Mouse (Mus musculus) adrenal gland, adult 8-10 months (tissue): ENCODE results near the gene Plpp7. TPM values are rescaled to one million over a fixed set of nuclear protein-coding genes. Genes with fewer than 3 reads are reported as not detected.

Source experiments
- DNase-seq: peaks from one replicate; pipeline ENCODE4 v3.0.0; 2022
- total RNA-seq, 4 experiments: library from RNA; stranded (reverse); gene quantifications; 2 replicates each; pipeline ENCODE4 v1.2.4; 2022

Gene Plpp7
- total RNA-seq, 4 experiments from 2014 or later, result 5.5 to 9.0 (median 6.5) TPM

DNA sequence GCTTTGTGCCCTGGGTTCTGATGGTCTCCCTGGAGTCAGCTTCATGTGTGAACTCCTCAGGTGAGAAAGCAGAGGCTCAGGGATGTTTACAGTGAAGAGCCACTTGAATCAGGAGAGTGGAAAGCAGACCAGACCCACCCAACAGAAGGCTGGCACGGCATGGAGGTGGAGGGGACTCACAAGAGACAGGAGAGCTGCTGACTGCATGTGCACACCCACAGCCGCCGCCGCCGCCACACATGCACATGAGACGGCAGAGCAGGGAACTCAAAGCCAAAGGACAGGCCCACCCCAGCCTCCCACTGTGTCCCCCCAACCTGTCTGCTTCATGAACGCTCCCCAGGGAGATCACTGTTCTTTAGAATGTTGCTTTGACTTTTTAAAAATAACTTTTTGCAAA, 8.8 kb downstream of the Plpp7 start:
- DNase-seq, result no peak

DNA sequence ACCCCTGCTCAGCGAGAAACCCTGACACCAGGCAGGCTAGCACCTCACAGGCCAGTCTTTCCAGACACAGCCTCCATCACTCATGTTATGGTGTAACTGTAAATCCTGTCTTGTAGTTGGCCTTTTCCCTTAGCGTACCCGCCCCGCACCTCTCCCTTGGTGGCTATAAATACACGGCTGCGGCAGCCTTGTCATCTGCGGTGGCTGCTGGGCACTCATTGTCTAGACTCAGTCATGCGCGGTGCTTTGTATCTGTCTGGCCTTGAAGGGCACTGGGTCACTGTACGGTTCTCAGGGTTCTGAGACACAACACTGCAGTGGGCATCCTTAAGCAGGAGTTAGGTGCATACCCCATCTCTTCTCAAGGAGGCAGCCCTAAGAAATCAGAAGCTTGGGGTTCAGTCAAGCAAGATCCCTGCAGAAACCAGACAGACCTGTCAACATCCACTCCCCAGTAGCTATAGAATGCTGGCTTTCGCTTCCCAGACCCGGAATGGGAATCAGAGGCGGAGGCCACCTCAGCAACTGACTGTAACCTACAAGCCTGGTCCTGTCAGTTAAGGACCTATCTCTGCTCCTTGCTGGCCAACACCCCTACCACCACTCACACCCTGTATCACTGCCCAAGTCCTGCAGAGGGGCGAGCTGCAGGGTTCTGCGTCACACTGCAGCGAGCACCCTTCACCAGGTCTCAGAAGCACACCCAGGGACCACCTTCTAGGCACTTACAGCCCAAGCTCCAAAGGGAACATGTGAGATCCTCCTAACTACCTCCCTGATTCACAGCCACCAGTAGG, 10.0 kb downstream of the Plpp7 start:
- no peak for DNase-seq

DNA sequence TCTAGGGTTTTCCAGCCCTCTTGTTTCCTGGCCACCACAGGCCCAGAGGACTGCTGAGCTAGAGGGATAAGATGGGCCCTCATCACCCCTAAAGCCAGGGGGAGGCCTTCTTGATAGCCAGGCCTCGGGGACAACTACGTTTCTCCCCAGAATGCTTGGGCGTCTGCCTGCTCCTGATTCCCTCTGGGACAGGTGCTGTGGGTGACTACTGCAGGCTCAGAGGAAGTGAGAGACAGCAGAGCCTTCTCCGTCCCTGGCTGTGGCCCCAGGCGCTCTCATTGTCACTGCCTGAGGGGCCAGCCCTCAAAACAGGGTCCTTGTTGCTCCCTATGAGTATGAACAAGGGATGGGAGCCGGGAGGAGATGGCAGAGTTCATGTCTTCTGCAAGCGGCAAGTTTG, 10.6 kb downstream of the Plpp7 start:
- DNase-seq, result no peak

DNA sequence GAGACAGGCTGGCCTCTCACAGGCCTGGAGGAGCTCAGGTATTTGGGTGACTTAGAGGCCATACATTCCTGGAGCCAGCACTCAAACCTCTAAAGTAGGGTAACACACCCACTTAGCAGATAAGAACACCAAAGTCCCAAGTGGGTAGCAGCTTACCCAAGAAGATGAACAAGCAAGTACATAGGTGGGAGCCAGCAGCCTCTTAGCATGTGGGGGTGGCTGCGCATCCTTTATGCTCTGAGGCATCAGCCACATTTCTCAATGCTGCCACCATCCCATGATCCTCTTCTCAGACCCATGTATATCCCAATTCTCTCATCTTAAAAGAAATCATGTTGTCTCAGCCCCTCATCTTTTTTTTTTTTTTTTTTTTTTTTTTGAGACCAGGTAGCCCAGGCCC, 15.9 kb downstream of the Plpp7 start:
- DNase-seq, result no peak

DNA sequence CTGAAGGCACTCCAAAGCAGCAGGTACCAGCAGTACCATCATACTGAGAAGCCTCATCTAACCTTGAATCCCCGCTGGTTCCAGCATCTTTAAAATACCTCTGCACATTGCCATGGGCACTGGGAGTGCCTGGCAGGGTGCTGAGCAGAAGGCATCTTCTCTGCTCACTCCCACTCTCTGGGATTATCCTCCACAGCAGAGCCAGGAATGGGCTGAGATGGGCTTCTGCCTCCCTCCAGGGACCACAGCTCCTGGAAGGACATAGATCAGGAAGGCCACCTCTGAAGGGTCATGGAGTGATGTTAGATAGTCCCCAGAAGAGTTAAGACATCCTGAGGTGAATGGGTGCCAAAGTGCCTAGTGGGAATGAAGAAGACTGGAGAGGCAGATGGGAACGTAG, 17.2 kb downstream of the Plpp7 start:
- no peak for DNase-seq

DNA sequence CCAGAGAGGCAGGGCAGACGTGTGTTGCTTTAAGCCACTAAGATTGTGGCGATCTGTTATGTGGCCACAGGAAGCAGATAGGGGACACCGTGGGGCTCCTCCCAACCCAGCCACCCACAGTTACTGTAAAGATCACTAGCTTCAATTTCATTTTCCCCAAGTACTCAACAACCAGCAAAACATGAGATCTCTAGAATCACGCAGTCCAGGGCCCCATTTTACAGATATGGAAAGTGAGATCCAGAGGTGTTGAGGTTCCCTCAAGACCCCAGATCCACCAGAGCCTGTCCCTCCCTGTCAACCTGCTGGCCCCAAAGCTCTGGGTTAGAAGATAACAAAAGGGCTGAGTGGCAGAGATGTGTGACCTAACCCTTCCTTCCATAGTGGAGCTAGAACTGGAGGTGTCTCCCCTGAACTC, 20.5 kb downstream of the Plpp7 start:
- DNase-seq, result no peak

DNA sequence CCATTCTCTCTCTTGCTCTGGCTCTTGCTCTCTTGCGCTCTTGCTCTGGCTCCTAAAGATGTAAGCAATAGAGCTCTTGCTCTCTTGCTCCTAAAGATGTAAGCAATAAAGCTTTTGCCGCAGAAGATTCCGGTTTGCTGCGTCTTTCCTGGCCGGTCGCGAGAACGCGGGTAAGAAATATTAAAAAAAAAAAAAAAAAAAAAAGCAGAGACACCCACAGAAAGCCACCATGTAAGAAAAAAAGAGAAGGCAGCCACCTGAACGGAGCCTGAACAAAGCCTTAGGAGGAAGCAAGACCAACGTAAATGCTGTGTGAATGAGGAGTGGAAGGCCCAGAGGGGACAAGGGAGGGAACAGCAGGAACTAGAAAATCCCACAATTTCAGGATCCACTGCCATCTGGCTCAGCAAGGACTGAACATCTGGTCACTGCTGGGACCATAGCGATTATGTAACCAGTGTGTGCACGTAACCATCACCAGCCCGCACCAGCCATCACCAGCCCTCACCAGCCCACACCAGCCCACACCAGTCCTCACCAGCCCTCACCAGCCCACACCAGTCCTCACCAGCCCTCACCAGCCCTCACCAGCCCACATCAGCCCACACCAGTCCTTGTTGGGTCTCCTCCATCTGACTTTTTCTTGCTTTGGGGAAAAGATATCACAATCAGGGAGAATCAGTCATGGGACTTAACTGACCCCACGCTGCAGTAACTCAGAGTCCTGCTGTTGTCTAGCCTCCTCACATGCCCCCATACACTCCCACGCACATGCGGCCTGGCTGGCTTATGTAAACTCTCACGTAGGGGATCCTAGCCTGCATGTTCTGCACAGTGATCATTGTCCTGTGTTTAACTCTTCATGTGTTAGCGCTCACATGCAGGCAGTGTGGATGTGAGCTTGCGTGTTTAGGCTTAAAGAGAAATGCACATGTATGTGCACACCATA, 24.7 kb downstream of the Plpp7 start:
- no peak for DNase-seq

DNA sequence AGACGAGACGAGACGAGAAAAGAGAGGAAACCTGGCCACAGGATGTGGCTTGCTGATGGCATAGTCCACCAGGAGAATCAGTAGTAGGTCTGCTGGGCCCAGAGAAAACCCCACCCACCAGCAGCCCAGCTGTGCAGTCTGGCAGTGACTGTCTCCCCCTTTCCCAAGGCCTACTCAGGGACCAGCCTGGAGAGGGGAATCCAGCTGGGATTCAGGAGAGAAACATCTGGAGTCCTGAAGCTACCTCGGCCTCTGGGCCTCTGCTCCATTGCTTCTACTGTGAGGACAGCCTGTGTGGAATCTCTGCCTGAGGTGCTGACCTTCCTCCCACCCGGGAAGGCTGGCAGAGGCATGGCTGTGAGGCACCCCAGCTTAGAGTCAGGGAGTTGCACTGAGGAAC, 25.8 kb downstream of the Plpp7 start:
- no peak for DNase-seq

DNA sequence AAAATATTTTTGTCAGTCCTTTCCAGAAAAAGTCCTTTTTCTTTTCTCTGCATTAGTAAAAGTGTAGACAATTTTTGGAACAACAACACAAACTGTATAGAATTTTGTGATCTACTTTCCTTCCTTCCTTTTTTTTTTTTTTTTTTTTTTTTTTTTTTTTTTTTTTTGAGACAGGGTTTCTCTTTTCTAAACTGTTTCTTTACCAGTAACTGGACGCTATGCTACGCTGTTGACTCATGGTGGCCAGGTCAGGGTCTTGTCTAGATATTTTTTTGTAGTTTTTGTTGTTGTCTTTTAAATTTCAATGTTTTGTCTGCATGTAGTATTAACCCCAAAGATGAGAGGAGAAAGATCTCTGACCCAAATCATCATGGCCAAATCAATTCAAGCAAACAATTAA, 26.5 kb downstream of the Plpp7 start:
- no peak for DNase-seq

DNA sequence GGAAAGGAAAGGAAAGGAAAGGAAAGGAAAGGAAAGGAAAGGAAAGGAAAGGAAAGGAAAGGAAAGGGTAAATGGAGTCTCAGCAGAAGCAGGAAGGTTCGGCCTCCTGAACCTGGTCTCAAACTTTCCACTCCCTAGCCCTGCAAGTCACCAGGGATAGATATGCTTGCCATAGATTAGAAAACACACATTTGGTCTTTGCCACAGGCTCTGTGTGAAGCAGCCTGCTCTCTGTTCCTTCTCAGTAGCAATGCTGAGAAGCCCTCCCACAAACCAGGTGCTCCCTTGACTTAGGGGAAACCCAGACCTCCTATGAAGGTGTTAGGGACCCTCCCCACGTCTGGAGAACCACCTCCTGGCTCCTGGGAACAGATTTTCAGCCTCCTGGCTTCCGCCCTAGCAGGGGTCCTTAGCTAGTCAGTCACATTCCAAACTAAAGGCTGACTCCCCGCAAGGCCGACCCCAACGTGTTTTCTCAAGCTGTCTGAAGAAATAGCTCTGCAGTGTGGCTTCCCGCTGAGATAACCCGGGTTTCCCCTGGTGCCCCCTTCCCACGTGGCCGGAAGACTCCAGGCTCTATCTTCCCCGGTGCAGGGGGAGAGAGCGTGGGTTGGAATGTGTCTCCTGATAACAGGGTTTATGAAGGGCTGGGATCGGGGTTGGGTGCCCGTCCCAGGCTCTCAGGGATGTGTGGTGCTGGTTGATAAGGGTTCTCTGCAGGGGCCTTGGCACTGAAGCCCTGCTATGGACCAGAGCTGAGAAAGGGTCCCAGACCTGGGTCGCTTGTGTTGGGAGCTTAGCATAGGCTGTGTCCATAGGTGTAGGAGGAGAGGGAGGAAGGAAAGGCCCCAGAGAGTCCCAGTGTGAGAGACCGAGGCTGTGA, 32.6 kb downstream of the Plpp7 start:
- no peak for DNase-seq

DNA sequence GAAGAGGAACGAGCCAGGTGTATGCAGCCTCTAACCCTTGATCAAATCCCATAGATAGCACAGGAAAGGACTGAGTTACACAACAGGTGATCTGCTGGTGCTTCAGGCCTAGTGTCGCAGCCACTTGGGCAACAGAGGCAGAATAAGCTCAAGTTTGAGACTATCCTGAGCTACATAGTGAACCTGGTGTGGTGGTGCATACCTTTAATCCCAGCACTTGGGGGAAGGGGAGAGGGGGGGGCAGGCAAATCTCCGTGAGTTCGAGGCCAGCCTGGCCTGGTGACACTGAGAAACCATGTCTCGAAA, 33.2 kb downstream of the Plpp7 start:
- DNase-seq, result no peak

DNA sequence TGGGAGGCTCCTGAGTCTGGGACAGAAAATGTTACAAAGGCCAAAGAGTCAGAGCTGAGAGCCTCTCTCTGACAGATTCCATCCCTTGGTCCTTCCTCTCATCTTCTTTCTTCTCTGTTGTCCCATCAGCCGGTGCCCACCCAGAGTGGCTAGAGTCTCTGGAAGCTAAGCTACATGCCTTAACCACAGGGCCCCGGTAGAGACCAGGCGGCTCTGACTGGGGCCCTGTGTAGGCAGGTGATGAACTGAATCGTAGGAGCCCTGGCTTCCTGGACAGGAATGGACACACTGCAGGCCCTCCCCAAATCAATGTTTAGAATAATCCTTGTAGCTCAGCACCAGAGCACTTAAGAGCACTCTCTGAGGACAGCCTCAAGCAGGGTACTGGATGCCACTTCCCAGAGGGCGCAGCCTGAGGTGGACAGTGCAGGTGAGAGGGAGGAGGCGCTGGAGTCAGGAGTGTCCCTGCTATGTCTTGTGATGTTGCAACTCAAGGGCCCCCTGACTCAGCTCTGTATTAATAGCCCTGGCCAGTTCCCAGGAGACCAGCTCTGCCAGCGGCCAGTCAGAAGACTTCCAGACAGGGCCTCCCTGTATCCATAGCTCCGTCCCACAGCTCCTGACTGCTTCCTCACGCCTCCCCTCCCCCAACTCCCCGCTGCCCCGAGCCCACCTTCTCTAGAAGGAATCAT, 34.2 kb downstream of the Plpp7 start:
- DNase-seq, result no peak

DNA sequence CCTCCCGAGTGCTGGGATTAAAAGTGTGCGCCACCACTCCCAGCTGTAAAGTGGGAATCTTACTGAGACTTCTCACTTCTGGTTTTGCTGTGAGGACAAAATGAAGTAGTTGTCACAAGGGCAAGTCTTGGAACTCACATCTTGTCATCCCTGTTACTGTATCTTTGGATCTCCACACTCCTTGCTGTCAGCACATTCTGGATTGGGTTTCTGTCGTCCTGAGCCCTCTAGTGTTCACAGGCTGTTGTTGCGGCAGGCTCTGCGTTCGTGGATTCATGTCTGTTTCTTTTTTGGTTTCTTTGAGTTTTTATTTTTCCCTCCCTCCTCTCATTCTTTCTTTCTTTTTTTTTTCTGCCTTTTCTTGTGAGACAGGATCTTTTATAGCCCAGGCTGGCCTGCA, 35.1 kb downstream of the Plpp7 start:
- DNase-seq, result no peak

DNA sequence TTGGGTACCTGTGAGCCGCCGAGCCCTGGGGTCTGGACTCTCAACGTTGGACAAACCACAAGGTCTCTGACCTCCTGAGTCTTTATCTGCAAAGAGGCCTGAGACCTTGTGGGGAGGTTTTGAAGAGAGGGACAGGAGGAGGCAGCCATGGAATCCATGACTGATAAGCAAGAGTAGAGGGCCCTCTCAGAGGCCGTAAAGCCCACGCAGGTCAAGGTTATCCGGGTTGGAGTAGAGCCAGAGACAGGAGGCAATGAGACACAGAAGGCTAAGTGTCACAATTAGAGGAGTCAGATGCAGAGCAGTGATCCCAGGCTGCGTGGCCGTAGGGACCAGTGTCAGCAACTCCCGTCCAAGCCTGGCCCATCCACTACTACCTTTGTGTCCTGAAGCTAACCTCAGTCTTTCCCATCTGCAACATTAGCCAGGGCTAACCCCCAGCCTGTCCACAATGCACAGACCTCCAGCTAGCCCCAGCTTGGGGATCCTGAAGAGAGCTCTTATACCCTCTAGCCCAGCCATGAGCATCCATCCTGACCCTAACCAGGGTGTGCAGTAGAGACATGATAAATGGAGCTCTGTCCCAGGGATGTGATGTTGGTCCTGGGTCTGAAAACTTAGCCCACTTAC, 36.0 kb downstream of the Plpp7 start:
- no peak for DNase-seq

DNA sequence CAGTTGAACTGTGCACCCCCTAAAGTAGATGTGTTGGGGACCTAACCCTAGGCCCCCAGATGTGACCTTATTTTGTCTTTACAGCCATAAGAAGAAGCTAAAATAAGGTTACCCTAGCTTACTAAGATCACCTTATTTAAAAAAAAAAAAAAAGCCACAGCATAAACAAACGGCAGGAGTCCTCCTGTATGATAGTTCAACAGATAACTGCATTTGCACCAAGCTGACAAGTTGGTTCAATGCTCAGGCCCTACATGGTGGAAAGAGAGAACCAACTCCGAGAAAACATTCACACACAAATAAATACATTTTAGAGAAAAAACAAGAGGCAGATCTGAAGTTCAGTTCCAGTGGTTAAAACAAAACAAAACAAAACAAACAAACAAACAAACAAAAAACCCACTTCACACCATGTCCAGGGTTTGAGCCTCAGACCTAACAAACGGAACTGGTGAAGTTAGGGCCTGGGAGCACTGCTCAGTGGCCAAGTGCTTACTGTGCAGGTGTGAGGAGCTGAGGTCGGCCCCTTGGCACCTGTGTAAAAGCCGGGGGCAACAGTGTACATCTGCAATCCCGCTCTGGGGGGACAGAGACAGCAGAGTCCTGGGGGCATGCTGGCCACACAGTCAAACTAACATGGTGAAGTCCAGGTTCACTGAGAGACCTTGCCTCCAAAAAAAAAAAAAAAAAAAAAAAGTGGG, 36.7 kb downstream of the Plpp7 start:
- DNase-seq, result no peak

DNA sequence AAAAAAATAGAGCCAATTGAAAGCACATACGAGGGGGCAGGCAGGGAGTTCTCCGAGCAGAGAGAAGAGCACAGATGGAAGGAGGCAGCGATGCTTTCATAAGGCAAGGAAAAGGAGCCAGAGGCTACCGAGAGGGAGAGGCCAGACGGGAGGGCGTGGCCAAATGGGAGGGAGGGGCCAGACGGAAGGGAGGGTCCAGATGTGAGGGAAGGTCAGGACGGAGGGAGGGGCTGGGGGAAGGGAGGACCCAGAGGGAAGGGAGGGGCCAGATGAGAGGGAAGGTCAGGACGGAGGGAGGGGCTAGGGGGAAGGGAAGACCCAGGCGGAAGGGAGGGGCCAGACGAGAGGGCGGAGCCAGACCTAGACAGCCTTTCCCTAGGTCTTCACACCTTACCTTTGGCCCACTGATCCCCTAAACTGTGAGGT, 37.3 kb downstream of the Plpp7 start:
- no peak for DNase-seq

DNA sequence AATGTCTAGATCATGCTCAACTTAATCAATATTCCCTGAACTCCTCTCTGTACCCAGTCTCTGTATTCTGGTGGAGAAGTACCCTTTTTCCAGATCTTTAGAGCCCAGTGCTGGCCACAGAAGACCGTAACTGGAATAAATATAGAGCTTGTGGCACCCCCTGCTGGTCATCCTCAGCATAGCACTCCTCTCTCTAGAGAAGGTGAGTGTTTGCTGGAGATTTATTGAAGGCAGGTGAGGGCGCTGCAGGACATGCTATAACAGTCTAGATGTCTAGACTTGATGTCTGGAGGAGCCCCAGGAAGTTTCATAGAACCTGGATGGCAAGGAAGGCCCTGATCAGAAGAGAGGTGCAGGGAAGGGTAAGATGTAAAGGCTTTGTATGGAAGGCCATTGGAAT, 38.7 kb downstream of the Plpp7 start:
- peak; percentile 77 for DNase-seq

DNA sequence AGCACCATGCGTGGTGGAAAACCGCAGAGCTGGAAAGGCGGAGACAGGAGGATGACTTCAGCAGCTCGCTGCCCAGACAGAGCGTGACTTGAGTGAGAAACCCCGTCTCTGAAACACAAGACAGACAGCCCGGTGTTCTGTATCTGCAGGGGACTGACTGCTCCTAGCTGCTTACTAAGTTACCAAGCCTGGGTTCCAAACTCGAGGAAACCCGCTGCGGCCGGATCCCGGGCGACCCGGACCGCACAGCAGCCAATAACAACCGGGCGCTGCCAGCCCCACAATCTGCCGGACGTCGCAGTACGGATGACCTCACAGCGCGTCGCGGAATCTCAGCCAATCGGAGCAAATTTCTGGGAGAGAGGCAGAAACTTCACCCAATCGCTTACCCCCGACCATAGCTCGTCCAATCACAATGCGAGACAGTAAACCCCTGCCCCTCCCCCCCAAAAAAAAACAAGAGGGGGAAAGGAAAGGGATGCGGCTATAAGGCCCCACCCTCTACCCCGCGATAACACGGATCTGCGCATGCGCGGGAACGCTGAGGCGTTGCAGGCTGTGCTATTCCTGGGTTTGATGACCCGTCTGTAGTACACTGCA, 42.4 kb downstream of the Plpp7 start:
- DNase-seq, result peak; percentile 97

DNA sequence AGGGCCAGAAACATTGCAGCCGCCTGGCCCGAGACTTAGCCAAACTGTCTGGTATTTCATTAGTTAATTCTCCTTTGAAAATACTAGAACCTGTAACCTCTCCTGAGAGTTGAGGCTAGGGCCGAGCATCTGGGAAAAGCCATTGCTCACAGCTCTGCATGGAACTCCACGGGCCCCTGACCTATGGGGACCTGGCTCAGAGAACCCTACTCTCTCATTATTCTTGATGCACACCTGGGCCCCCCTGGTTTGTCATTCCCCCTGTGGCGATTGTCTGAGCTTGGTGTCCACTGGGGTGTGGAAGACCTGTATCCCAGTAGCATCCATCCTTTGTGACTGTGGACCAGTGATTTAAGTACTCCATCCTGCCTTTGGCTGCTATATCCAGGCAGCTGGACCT, 44.0 kb downstream of the Plpp7 start:
- no peak for DNase-seq

DNA sequence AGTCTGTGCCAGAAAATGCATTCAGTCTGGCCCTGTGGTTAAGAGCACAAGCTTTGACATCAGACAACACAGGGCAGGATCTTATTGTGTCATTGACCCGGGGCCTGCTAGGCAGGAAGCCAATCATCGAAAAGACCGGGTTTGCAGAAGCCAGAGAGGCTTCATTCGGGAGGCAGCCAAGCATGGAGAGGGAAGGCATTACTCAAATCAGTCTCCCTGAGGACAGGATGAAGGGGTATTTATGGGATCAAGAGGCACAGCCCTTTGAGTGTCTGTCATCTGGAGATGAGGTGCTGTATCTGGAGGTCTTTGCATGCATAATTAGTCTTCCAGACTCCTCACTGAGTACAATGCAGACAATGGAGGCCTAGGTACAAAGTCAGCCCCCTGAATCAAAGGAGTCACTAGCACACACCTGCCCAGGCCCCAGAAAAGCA, 45.2 kb downstream of the Plpp7 start:
- no peak for DNase-seq

DNA sequence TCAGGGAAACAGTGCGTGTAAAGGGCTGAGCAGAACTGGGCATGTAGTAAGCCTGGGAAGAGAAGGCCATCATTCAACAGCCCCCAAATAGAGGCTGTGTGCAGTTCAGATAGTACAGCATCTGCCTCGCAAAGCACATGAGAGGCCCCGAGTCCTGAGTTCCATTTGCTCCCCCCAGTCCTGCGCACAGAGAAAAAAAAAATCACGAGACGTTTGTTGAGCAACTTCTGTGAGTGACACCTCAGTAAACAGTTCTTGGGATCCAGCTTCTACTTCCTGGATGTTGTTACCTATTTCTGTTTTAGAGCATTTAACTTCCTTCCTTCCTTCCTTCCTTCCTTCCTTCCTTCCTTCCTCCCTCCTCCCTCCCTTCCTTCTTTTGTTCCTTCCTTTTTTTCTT, 46.3 kb downstream of the Plpp7 start:
- no peak for DNase-seq
